Mouse (Mus musculus) midbrain, postnatal 0 days (tissue): ENCODE data around the gene Vmn2r100. TPM values are rescaled to one million over a fixed set of nuclear protein-coding genes. Genes with fewer than 3 reads are reported as not detected.

Experiments
- ATAC-seq: fragments of 200-750 bp; cut with Nextera tagmentation; 2 replicates; pipeline ENCODE4 v1.8.0; 2017; ENCODE audit warnings: moderate number of reproducible peaks, mild to moderate bottlenecking, moderate TSS enrichment, moderate library complexity; ENCODE audit not compliant: low FRiP score
- DNase-seq: peaks from one replicate; pipeline ENCODE4 v3.0.0-alpha.2; 2015; ENCODE audit warnings: low spot score
- H3K27ac ChIP-seq: fragments of 300-500 bp; sonication (generic); 2 replicates; pipeline ENCODE4 v1.5.1; 2014; ENCODE audit warnings: low read depth, mild to moderate bottlenecking, low read length, mixed read lengths
- H3K27me3 ChIP-seq: fragments of 300-500 bp; sonication (generic); 2 replicates; pipeline ENCODE4 v1.6.1; 2014; ENCODE audit warnings: low read length, control low read depth, mixed read lengths; ENCODE audit not compliant: insufficient read depth
- H3K36me3 ChIP-seq: fragments of 300-500 bp; sonication (generic); 2 replicates; pipeline ENCODE4 v1.6.1; 2014; ENCODE audit warnings: low read length, control low read depth, mixed read lengths; ENCODE audit not compliant: insufficient read depth
- H3K4me1 ChIP-seq: fragments of 300-500 bp; sonication (generic); 2 replicates; pipeline ENCODE4 v1.6.1; 2014; ENCODE audit warnings: mild to moderate bottlenecking, control low read depth, antibody characterized with exemption, low read length, mixed read lengths; ENCODE audit not compliant: insufficient read depth
- H3K4me2 ChIP-seq: fragments of 300-500 bp; sonication (generic); 2 replicates; pipeline ENCODE4 v1.6.1; 2014; ENCODE audit warnings: low read depth, mild to moderate bottlenecking, low read length, mixed read lengths; ENCODE audit not compliant: poor library complexity, severe bottlenecking
- H3K4me3 ChIP-seq: fragments of 300-500 bp; sonication (generic); 2 replicates; pipeline ENCODE4 v1.5.1; 2014; ENCODE audit warnings: low read depth, mild to moderate bottlenecking, low read length, moderate library complexity
- H3K9ac ChIP-seq: fragments of 300-500 bp; sonication (generic); replicated peaks from 2 replicates; pipeline ENCODE4 v1.6.1; 2014; ENCODE audit warnings: mild to moderate bottlenecking, low read length, moderate library complexity, mixed read lengths; ENCODE audit not compliant: poor library complexity, severe bottlenecking
- H3K9me3 ChIP-seq: fragments of 300-500 bp; sonication (generic); 2 replicates; pipeline ENCODE4 v1.6.1; 2016; ENCODE audit warnings: low read length, control low read depth
- CTCF ChIP-seq: IDR thresholded peaks from 2 replicates; pipeline ENCODE4 v1.5.1; 2016; ENCODE audit warnings: antibody characterized with exemption, mild to moderate bottlenecking
- polyA plus RNA-seq: library from polyadenylated mRNA; unstranded; fragments of >200 nt; fragmentation: Nextera tagmentation; extraction: Ambion mirVana; gene quantifications from 2 replicates; pipeline ENCODE4 v1.2.1, GENCODE M21; 2015
- total RNA-seq: library from RNA; depleted of rRNA; stranded (reverse); fragments of >200 nt; gene quantifications from 2 replicates; pipeline ENCODE4 v1.2.3, GENCODE M21; 2014; rRNA removed

Vmn2r100 gene
- total RNA-seq (not detected in 2 replicates), polyA plus RNA-seq (not detected in 2 replicates)

DNA sequence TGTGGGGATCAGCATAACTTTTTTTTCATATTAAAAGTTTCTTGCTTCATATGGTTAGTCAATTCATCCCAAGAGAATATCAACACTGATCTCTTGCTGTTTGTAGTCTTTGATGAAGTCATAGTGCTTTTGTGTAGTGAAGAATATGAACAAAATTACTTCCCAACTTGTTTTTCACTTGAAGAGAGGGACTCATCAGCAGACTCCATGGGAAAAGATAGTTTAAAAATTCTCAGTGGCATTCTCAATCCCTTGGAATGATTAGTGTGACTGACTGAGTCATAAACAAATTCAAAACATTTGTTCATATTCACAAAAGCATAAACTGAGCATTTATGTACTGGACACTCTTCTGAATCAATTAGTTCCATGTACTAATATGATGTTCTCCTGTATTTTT lies at the start of gene Vmn2r100:
Vmn2r100 (plus strand) TSS at position 301 of the 400 bp plus-strand sequence.
- no peaks in the 10 kb centered on the region for H3K4me1 ChIP-seq
- no peak for TF ChIP-seq CTCF
- H3K27ac ChIP-seq: no peak within 1 kb of the TSS
- no peaks in the 10 kb centered on the region for H3K36me3 ChIP-seq
- H3K9me3 ChIP-seq: no peaks in the 10 kb centered on the region; the same call in 1 of the 2 replicates
- H3K9ac ChIP-seq: no peak within 1 kb of the TSS
- no peaks in the 10 kb centered on the region for H3K27me3 ChIP-seq
- H3K4me2 ChIP-seq: no peak within 1 kb of the TSS
- no peak for ATAC-seq
- H3K4me3 ChIP-seq: no peak within 1 kb of the TSS
- no peak for DNase-seq

GRCm38 (mm10) chr17:19482866-19483265 lies 21.7 kb upstream of the Vmn2r100 start:
- Histone ChIP-seq H3K9me3 (peaks cover 29% of the 10 kb centered on the region), H3K27ac (no peak overlapping the region), H3K4me1 (no peaks in the 10 kb centered on the region), H3K27me3 (no peaks in the 10 kb centered on the region), H3K4me3 (no peak overlapping the region), H3K4me2 (no peak overlapping the region), H3K36me3 (no peaks in the 10 kb centered on the region), H3K9ac (no peak overlapping the region)
- no peak for DNase-seq
- TF ChIP-seq CTCF: no peak
- ATAC-seq: no peak

DNA sequence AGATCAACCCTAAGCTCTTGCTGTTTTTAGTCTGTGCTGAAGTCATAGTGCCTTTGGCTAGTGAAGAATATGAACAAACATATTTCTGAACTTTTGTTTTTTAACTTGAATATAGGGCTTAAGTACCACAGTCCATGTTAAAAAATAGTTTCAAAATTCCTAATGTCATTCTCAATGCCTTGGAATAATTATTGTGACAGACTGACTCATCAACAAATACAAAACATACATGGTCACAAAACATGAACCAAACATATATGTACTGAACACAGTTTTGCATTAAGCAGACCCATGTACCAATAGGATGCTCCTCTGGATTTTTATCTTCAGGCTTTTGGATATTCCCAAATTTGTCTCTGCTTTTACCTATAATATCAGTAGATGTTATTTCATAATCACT lies 72.4 kb downstream of the Vmn2r100 start, which contains the start of gene Vmn2r101:
Vmn2r101 (plus strand) TSS at position 301 of the 400 bp plus-strand sequence.
- TF ChIP-seq CTCF: no peak
- DNase-seq: no peak
- no peak within 1 kb of the TSS for H3K4me2 ChIP-seq
- H3K27me3 ChIP-seq: no peaks in the 10 kb centered on the region
- H3K36me3 ChIP-seq: no peaks in the 10 kb centered on the region
- H3K4me1 ChIP-seq: no peaks in the 10 kb centered on the region
- no peak within 1 kb of the TSS for H3K9ac ChIP-seq
- no peak for ATAC-seq
- peaks cover 20% of the 10 kb centered on the region; the same call in 1 of the 2 replicates for H3K9me3 ChIP-seq
- H3K4me3 ChIP-seq: no peak within 1 kb of the TSS
- no peak within 1 kb of the TSS for H3K27ac ChIP-seq

Other genes starting within 250 kb of the Vmn2r100 start
- not detected in 2 replicates for gene Vmn2r99, start 142.8 kb upstream of the Vmn2r100 start, total RNA-seq
- gene Vmn2r99, start 142.8 kb upstream of the Vmn2r100 start, polyA plus RNA-seq: not detected in 2 replicates
- not detected in 2 replicates for gene Vmn2r101, start 72.5 kb downstream of the Vmn2r100 start, total RNA-seq
- not detected in 2 replicates for gene Vmn2r101, start 72.5 kb downstream of the Vmn2r100 start, polyA plus RNA-seq
- gene Vmn2r102, start 155.6 kb downstream of the Vmn2r100 start, total RNA-seq: not detected in 2 replicates
- gene Vmn2r102, start 155.6 kb downstream of the Vmn2r100 start, polyA plus RNA-seq: not detected in 2 replicates